Mouse (Mus musculus) lung, postnatal 0 days (tissue): ENCODE results near the gene Stk38. TPM values are rescaled to one million over a fixed set of nuclear protein-coding genes. Genes with fewer than 3 reads are reported as not detected.

Experiments used
- ATAC-seq: fragments of 200-750 bp; cut with Nextera tagmentation; 2 replicates; pipeline ENCODE4 v1.8.0; 2017; ENCODE audit warnings: moderate library complexity
- DNase-seq: peaks from one replicate; pipeline ENCODE4 v3.0.0-alpha.2; 2016; ENCODE audit warnings: low spot score
- H3K27ac ChIP-seq: fragments of 300-500 bp; sonication (generic); 2 replicates; pipeline ENCODE4 v1.5.1; 2014; ENCODE audit warnings: antibody characterized with exemption, mild to moderate bottlenecking, low read length, mixed read lengths
- H3K27me3 ChIP-seq: fragments of 300-500 bp; sonication (generic); replicated peaks from 2 replicates; pipeline ENCODE4 v1.6.1; 2014; ENCODE audit warnings: low read length, mixed read lengths; ENCODE audit not compliant: insufficient read depth
- H3K36me3 ChIP-seq: fragments of 300-500 bp; sonication (generic); 2 replicates; pipeline ENCODE4 v1.6.1; 2014; ENCODE audit warnings: low read length, mixed read lengths; ENCODE audit not compliant: insufficient read depth
- H3K4me1 ChIP-seq: fragments of 300-500 bp; sonication (generic); 2 replicates; pipeline ENCODE4 v1.6.1; 2014; ENCODE audit warnings: antibody characterized with exemption, low read depth, low read length, mixed read lengths; ENCODE audit not compliant: insufficient read depth
- H3K4me2 ChIP-seq: fragments of 300-500 bp; sonication (generic); replicated peaks from 2 replicates; pipeline ENCODE4 v1.6.1; 2014; ENCODE audit warnings: low read depth, mild to moderate bottlenecking, low read length, moderate library complexity, mixed read lengths
- H3K4me3 ChIP-seq: fragments of 300-500 bp; sonication (generic); 2 replicates; pipeline ENCODE4 v1.5.1; 2014; ENCODE audit warnings: low read depth, low read length
- H3K9ac ChIP-seq: fragments of 300-500 bp; sonication (generic); replicated peaks from 2 replicates; pipeline ENCODE4 v1.6.1; 2014; ENCODE audit warnings: low read depth, mild to moderate bottlenecking
- H3K9me3 ChIP-seq: fragments of 300-500 bp; sonication (generic); 2 replicates; pipeline ENCODE4 v1.6.1; 2016; ENCODE audit warnings: low read length, mixed read lengths
- CTCF ChIP-seq: IDR thresholded peaks from 2 replicates; pipeline ENCODE4 v1.5.1; 2016; ENCODE audit warnings: antibody characterized with exemption, mild to moderate bottlenecking
- EP300 ChIP-seq: IDR thresholded peaks from 2 replicates; pipeline ENCODE4 v1.6.1; 2016; ENCODE audit warnings: antibody characterized with exemption, mild to moderate bottlenecking, control low read depth
- WGBS: fragments of 180-500 bp; shearing (Covaris S2); extraction: QIAGEN DNeasy Blood & Tissue Kit; methylation state at CpG from one replicate; pipeline ENCODE4 v1.1.7; 2014; 5-methylcytosine and 5-hydroxymethylcytosine counted together
- polyA plus RNA-seq: library from polyadenylated mRNA; unstranded; fragments of >200 nt; fragmentation: Nextera tagmentation; extraction: Ambion mirVana; gene quantifications from 2 replicates; pipeline ENCODE4 v1.2.1, GENCODE M21; 2015

Gene Stk38
- polyA plus RNA-seq, 1 experiment from 2014 or later = 61.1 TPM

GRCm38 (mm10) chr17:28984724-28985420 is 22.9 kb downstream of the Stk38 start:
- H3K27me3 ChIP-seq = no peaks in the 10 kb centered on the region
- no peaks in the 10 kb centered on the region for H3K4me1 ChIP-seq
- H3K9me3 ChIP-seq = no peaks in the 10 kb centered on the region
- H3K9ac ChIP-seq = no peak overlapping the region
- ATAC-seq = no peak
- H3K27ac ChIP-seq = no peak overlapping the region
- TF ChIP-seq EP300 = no peak
- no peak for TF ChIP-seq CTCF
- 89% methylated on average over 1 of the region's 1 CpGs for WGBS
- H3K4me2 ChIP-seq = no peak overlapping the region
- no peak for DNase-seq
- H3K4me3 ChIP-seq = no peak overlapping the region
- H3K36me3 ChIP-seq = peaks cover 46% of the 10 kb centered on the region

- Histone ChIP-seq H3K4me2 (no peak overlapping the region), H3K4me3 (no peak overlapping the region), H3K27ac (no peak overlapping the region), H3K9ac (no peak overlapping the region), H3K4me1 (no peaks in the 10 kb centered on the region), H3K9me3 (no peaks in the 10 kb centered on the region), H3K36me3 (peaks cover 52% of the 10 kb centered on the region), H3K27me3 (no peaks in the 10 kb centered on the region)
- WGBS = 20% methylated on average over 4 of the region's 4 CpGs
- no peak for TF ChIP-seq EP300
- no peak for TF ChIP-seq CTCF
- ATAC-seq = peak; percentile 62; the same call in 1 of the 2 replicates
- DNase-seq = peak; percentile 45
Measured at GRCm38 (mm10) chr17:28982591-28982990, 25.2 kb downstream of the Stk38 start.

GRCm38 (mm10) chr17:28981081-28981480 is 26.7 kb downstream of the Stk38 start:
- Histone ChIP-seq H3K27ac (no peak overlapping the region), H3K27me3 (no peaks in the 10 kb centered on the region), H3K36me3 (peaks cover 47% of the 10 kb centered on the region), H3K9me3 (no peaks in the 10 kb centered on the region), H3K4me1 (no peaks in the 10 kb centered on the region), H3K4me2 (no peak overlapping the region), H3K4me3 (no peak overlapping the region), H3K9ac (no peak overlapping the region)
- no peak for ATAC-seq
- no peak for TF ChIP-seq CTCF
- TF ChIP-seq EP300 = no peak
- 86% methylated on average over 4 of the region's 4 CpGs for WGBS
- no peak for DNase-seq

GRCm38 (mm10) chr17:28979091-28979490 is 28.7 kb downstream of the Stk38 start:
- Histone ChIP-seq H3K27me3 (no peaks in the 10 kb centered on the region), H3K9ac (no peak overlapping the region), H3K36me3 (peaks cover 51% of the 10 kb centered on the region), H3K4me3 (no peak overlapping the region), H3K9me3 (no peaks in the 10 kb centered on the region), H3K4me1 (no peaks in the 10 kb centered on the region), H3K27ac (no peak overlapping the region), H3K4me2 (no peak overlapping the region)
- 90% methylated on average over 4 of the region's 4 CpGs for WGBS
- ATAC-seq (no peak), DNase-seq (no peak)
- TF ChIP-seq EP300 = no peak
- no peak for TF ChIP-seq CTCF

DNA sequence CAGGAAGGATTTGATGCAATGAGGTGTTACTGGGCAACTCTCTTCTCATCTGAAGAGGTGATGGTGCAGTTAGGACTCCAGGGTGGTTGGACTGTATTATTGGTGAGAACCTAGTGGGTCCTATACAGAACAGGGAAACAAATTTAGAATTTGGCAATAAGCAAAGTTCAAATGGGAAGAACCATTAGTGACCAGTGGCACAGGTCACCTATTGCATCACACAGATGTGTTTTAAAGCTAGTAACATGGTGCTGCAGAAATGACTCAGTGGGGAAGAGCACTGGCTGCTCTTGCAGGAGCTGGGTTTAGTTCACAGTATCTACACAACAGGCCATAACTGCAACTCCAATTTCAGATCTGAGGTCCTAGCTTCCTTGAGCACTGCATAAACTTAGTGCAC is 37.7 kb downstream of the Stk38 start:
- no peak for ATAC-seq
- Histone ChIP-seq H3K36me3 (peaks cover 51% of the 10 kb centered on the region), H3K9me3 (no peaks in the 10 kb centered on the region), H3K4me3 (no peak overlapping the region), H3K4me1 (no peaks in the 10 kb centered on the region), H3K27ac (no peak overlapping the region), H3K9ac (no peak overlapping the region), H3K4me2 (no peak overlapping the region), H3K27me3 (no peaks in the 10 kb centered on the region)
- DNase-seq = no peak
- TF ChIP-seq CTCF = no peak
- TF ChIP-seq EP300 = no peak

DNA sequence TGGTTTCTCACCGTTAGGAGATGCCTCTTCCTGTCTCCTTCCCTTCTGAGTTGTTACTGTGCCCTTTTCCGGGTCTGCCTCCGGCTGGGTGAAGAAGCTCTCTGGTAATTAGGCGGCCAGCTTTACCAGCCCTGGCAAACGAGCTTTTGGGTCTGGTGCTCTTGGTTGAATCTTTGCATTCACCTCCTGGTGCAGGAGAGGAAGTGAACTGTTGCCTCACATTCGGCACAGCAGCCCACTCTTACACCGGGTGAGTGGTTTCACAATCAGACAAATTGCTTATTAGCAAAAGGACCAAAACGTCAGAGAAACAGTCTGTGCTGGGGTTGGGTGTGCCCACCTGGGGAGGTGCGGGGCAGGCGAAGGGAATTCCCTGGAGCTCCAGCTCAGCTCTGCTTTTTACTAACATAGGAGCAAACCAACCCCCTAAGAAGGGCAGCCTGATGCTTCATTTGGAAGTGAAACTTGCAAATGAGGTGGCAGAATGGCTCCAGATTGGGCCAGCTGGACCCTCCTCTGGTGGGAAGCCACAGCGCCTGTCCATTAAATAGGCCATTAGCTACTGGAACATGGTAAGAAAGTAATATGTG is 40.7 kb downstream of the Stk38 start:
- Histone ChIP-seq H3K4me2 (no peak overlapping the region), H3K4me3 (no peak overlapping the region), H3K36me3 (peaks cover 52% of the 10 kb centered on the region), H3K27ac (no peak overlapping the region), H3K9ac (no peak overlapping the region), H3K9me3 (no peaks in the 10 kb centered on the region), H3K27me3 (no peaks in the 10 kb centered on the region), H3K4me1 (no peaks in the 10 kb centered on the region)
- peak; percentile 19 for DNase-seq
- no peak for ATAC-seq
- no peak for TF ChIP-seq EP300
- no peak for TF ChIP-seq CTCF
- 64% methylated on average over 11 of the region's 11 CpGs for WGBS
